Mouse (Mus musculus): ENCODE data around the gene Ly6g6f.

Gene Ly6g6f

GRCm38 (mm10) chr17:35105740-35106389, 20.5 kb upstream of the Ly6g6f start:
- no peak for DNase-seq (ENCODE audit: low spot score)

- DNase-seq (ENCODE audit: low spot score) = no peak
These were observed 19.3 kb upstream of the Ly6g6f start for GRCm38 (mm10) chr17:35104754-35105153.

- DNase-seq (ENCODE audit: low spot score) = no peak
These were observed 18.7 kb upstream of the Ly6g6f start for GRCm38 (mm10) chr17:35104079-35104478.

- DNase-seq (ENCODE audit: low spot score) = no peak
These were observed 17.8 kb upstream of the Ly6g6f start for GRCm38 (mm10) chr17:35103221-35103690.

- DNase-seq (ENCODE audit: low spot score) = no peak
These were observed 16.9 kb upstream of the Ly6g6f start for GRCm38 (mm10) chr17:35102299-35102698.

GRCm38 (mm10) chr17:35101161-35101560, 15.8 kb upstream of the Ly6g6f start:
- DNase-seq (ENCODE audit: low spot score) = no peak

- no peak for DNase-seq (ENCODE audit: low spot score)
These were observed 14.9 kb upstream of the Ly6g6f start for GRCm38 (mm10) chr17:35100196-35100765.

- no peak for DNase-seq (ENCODE audit: low spot score)
These were observed 11.8 kb upstream of the Ly6g6f start for GRCm38 (mm10) chr17:35097164-35097655.

- no peak for DNase-seq (ENCODE audit: low spot score)
These were observed 11.2 kb upstream of the Ly6g6f start for GRCm38 (mm10) chr17:35096597-35096996.

- no peak for DNase-seq (ENCODE audit: low spot score)
These were observed 9.3 kb upstream of the Ly6g6f start for GRCm38 (mm10) chr17:35094475-35095365.

GRCm38 (mm10) chr17:35092403-35093198, 7.2 kb upstream of the Ly6g6f start:
- no peak for DNase-seq (ENCODE audit: low spot score)

- DNase-seq (ENCODE audit: low spot score) = no peak
These were observed 4.9 kb upstream of the Ly6g6f start for GRCm38 (mm10) chr17:35090166-35090932.

GRCm38 (mm10) chr17:35088825-35089644, 3.6 kb upstream of the Ly6g6f start, which contains the start of gene Abhd16a:
Abhd16a (plus strand) TSS chr17:35089263.
- peak; percentile 88 for DNase-seq (ENCODE audit: low spot score)

- no peak for DNase-seq (ENCODE audit: low spot score)
These were observed 2.7 kb upstream of the Ly6g6f start for GRCm38 (mm10) chr17:35088151-35088550.

GRCm38 (mm10) chr17:35083929-35084497, 1.4 kb downstream of the Ly6g6f start:
- DNase-seq (ENCODE audit: low spot score) = no peak

GRCm38 (mm10) chr17:35082841-35083576, 2.4 kb downstream of the Ly6g6f start:
- no peak for DNase-seq (ENCODE audit: low spot score)

- no peak for DNase-seq (ENCODE audit: low spot score)
These were observed 4.7 kb downstream of the Ly6g6f start for GRCm38 (mm10) chr17:35080710-35081109.

GRCm38 (mm10) chr17:35080248-35080647, 5.2 kb downstream of the Ly6g6f start:
- no peak for DNase-seq (ENCODE audit: low spot score)

- DNase-seq (ENCODE audit: low spot score) = no peak
These were observed 5.6 kb downstream of the Ly6g6f start for GRCm38 (mm10) chr17:35079778-35080177.

Measured in urinary bladder, postnatal 25 days (tissue).